Mouse (Mus musculus): Measurements from ENCODE around the gene Fam160b1.

The Fam160b1 gene

DNA sequence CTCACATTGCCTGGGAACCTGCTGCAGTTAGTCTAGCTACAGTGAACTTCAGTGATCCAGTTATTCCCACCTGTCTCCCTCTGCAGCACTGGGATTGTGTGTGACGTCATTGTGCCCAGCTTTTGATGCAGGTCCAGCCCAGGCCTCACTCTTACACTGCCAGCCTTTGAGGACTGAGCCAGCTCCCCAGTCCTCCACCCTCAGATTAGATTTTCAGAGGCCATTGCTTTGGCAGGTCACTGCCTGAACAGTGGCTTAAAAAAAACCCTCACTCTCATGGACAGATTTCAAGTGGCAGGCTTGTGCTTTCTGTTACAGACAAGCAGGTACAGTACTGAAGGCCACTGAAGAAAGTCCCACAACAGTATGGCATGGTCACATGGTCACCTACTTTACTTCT lies 15.8 kb upstream of the Fam160b1 start:
- DNase-seq (ENCODE audit: low spot score), result no peak

DNA sequence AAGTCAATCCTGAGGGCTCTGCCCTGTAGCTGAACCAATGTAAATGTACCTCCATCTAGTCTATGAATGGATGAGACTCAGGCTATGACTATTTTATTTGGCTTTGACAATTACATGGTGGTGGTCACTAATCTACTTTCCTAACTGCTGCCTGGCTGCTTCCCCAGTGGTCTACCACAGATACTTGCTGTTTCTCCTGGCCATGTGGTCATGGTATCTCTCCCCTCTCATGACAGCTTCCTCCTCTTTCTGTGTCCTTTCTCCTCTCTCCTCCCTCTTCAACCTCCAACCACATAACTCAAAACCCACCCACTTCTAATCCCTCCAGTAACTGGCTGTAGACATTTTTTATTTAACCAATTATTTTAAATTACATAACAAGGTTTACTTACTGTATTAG lies 11.4 kb upstream of the Fam160b1 start:
- no peak for DNase-seq (ENCODE audit: low spot score)

DNA sequence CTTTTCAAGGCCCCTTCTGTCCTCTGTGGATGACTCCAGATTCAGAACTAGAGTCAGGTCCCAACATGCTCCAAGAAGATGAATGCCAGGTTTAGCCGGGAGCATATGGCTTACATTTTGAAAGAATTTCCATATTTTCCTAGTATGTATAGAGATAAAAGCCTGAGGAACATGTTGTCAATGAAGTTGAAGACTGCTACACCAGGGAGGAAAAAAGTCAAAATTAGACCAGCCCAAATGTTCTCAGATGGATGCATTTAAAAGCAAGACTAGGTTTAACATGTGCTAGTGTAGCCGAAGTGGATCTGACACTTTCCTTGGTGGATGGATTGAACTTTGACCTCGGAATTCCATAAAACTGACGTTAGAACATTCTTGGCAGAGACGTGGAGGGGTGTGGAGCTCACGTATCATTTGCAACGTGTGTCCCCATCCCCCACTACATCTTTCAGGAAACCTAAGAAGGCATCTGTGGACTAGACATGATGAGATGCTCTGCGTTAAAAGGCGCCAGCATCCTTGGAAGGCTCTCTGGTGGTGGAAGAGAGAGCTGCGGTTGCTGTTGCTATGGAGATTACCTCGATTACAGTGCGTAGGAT lies 8.0 kb upstream of the Fam160b1 start:
- DNase-seq (ENCODE audit: low spot score), result no peak

DNA sequence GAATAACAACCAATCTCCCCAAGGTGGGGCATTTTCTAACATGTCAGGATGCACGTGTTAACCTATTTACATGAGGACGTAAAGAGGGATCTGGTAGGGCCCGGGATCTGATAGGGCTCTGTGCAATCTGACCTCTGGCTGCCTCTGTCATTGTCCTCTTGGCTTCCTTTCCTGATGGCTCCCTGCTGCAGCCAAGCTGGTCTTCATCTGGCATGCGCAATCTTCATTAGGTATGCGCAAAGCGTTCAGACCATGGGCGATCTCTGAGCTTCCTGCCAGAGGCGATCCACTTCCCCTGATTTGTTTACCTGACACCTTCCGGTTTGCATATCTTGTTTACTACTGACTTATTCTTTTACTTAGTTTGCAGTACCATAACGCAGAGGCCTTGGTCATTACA lies 7.3 kb upstream of the Fam160b1 start:
- no peak for DNase-seq (ENCODE audit: low spot score)

DNA sequence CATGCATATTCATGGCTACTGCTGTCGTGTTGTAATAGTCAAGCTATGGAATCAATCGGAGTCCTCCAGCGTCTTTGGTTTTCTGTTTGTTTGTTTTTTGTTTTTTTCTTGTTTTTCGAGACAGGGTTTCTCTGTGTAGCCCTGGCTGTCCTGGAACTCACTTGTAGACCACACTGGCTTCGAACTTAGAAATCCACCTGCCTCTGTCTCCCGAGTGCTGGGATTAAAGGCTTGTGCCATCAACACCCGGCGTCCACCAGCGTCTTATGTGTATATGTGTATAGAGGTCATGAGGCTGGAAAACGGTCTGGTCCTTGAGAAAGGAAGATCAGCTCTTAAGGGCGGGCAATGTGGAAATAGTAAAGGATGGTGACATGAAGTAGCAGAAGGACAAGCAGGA lies 6.4 kb upstream of the Fam160b1 start:
- no peak for DNase-seq (ENCODE audit: low spot score)

DNA sequence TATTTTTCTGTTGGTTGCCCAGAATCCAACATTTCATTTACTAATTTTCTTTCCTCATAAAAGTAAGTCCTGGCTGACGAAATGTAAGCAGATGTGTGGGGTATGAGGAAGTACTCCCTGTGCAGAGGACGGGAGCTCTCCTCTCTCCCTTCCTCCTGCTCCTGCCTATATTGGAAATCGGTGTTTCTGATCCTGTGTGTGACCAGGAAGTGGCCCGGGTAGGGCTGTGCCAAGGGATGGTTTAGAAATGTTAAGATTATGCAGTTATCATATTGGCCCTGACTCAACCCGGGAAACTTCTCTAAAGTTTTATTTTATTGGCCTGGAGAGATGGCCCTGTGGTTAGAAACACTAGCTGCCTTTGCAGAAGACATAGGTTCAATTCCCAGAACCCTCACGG lies 5.8 kb upstream of the Fam160b1 start:
- no peak for DNase-seq (ENCODE audit: low spot score)

DNA sequence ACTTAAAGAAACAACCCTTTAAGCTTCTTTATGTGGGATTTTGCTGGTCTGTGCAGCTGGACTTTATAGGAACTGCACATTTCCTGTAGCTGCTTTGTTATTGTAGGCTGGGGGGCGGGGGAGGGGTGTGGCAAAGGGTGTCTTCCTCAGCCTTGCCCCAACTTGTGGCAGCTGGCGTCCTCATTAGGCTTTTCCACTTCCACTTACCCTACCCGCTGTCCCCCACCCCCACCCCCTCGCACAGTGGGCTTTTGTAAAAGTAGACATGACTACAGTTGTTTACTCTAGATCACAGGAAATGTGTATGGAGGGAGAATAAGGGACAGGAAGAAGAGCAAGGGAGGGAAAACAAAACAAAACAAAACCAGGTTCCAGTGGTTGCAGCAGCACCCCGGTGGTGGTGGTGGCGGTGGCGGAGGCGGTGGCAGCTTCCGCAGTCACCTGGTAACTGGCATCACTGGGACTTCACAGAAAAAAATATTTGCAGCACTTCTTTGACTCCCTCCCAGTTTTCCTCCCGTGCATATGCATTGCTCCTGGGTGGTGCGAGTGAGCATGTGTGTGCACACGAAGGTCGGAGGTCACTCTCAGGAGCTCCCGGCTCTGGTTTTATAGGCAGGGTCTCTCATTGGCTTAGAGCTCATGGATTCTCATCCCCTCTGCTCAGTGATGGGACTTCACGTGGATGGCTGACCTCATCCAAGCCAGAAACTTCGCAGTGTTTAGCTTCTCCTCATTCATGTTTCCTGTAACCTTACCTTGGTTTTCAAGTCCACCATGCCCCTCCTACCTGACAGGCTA lies 4.8 kb upstream of the Fam160b1 start:
- DNase-seq (ENCODE audit: low spot score), result no peak

DNA sequence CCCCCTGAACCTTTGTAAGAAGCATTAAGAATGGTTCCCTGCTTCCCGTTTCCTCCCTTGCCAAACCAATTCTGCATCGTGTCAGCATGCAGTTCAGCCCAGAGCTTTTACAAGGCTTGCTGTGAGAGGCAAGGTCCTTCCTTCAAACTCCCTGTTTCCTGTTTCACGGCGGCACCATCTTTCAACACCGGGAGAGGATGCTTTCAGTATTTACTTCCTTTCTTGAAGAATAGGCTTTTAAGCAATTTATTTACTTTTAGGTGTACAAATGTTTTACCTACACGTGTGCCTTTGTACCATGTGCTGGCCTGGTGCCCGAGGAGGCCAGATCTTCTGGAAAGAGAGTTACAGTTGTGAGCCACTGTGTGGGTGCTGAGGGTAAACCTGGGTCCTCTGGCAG lies 4.2 kb upstream of the Fam160b1 start:
- no peak for DNase-seq (ENCODE audit: low spot score)

DNA sequence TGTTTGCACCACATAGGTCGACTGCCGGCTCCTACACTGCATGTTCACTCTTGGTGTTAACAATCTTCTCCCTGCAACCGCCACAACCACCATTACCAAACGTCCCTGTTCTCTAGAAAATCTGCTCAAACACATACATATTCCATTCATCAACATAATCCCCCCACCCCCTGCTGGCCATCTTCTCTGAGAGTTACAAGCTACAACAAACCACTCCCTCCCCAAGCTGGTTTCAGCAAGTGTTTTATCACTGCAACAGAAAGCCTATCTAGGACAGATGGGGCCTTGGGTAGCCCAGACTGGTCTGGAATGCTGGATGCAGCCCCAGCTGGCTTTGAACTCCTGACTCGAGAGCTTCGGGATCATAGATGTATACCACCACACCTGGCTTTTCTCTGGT lies 3.2 kb upstream of the Fam160b1 start:
- DNase-seq (ENCODE audit: low spot score), result no peak

DNA sequence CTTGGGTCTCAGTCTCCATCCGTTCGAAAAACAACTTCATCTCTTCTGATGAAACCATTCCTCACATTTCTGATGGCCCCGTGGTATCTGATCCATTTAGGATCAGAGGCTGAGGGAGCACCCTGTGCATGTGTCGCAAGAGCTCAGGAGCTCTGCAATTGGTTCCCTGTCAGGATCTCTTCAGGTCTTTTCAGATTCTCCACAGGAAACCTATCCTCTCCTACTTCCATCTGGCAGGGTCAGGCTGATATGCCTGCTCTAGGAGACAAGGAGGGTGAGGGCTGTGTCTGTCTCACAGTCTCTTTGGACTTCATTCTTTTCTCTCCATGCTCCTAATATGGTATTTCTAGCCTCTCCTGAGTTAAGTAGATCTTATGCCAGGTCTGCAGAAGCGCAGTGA lies 2.7 kb upstream of the Fam160b1 start:
- DNase-seq (ENCODE audit: low spot score), result no peak

DNA sequence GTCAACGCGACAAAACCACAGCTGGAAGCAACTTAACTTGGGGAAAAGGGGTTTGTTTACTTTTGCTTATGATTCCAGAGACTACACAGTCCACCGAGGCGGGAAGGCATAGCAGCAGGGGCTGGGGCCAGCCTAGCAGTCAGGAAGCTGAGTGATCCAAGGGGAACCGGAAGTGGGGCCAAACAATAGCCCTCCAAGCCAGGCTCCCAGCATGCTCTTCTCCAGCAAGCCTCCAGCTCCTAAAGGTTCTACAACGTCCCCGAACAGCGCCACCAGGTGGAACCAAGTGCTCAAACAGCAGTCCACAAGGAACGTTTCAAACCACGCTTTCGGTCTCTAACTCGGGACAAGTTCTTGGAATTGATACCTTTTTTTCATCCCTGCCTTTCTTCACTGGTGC lies 2.2 kb upstream of the Fam160b1 start:
- peak; percentile 83 for DNase-seq (ENCODE audit: low spot score)

DNA sequence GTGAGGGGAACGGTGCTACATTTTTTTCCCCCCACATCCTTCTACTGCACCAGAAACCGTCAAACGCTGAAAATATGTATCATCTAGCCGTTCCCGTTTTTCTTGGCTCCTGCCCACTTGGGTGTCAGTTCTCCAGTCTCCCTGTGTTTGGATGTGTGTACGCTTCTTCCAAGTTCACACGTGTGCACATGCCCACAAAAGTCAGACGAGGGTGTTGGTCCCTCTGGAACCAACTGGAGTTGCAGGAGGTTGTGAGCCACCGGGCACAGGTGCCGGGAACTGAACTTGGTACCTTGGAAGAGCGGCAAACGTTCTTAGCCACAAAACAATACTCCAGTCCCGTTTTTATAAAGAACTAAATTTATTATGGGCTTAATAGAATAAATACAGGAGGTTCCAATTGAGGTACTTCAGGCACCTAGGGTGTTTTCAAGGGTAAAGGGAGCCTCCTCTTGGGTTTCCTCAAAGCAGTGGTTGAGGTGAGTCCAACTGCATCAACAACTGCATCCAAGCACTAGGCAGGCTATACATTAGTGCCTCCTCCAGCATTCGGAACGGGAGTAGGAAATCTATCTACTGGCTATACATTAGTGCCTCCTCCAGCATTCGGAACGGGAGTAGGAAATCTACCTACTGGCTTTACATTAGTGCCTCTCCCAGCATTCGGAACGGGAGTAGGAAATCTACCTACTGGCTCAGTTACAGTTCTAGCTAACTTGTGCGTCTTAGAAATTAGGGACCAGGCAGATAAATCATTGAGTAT lies 1.5 kb upstream of the Fam160b1 start:
- DNase-seq (ENCODE audit: low spot score), result no peak

DNA sequence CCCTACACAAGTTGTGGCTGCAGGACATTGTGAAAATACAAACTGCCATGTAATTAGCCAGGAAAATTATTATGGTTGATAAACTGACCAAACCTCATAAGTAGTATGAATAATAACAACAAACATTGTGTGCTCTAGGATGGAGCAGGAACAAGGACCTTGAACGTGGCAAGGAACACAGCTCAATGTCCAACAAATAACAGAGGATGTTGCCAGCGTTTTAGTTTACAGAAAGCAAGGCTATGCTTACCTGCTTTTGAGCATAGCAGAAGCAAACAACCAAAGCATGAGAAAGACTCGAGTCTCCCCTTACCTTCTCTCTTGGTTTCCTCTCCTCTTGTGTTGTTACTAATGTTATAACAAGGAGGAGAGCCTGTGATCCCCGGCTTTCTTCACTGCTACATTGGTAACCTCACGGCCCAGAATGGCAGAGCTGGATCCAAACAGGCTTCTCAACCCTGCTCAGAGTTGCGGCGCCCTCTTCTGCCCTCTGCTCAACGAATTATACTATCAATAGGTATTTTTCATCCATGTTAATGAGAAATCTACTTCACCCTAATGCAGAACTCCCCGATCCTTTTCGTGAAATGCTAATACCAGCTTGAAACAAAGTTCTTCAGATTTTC lies 666 bp upstream of the Fam160b1 start:
- no peak for DNase-seq (ENCODE audit: low spot score)

DNA sequence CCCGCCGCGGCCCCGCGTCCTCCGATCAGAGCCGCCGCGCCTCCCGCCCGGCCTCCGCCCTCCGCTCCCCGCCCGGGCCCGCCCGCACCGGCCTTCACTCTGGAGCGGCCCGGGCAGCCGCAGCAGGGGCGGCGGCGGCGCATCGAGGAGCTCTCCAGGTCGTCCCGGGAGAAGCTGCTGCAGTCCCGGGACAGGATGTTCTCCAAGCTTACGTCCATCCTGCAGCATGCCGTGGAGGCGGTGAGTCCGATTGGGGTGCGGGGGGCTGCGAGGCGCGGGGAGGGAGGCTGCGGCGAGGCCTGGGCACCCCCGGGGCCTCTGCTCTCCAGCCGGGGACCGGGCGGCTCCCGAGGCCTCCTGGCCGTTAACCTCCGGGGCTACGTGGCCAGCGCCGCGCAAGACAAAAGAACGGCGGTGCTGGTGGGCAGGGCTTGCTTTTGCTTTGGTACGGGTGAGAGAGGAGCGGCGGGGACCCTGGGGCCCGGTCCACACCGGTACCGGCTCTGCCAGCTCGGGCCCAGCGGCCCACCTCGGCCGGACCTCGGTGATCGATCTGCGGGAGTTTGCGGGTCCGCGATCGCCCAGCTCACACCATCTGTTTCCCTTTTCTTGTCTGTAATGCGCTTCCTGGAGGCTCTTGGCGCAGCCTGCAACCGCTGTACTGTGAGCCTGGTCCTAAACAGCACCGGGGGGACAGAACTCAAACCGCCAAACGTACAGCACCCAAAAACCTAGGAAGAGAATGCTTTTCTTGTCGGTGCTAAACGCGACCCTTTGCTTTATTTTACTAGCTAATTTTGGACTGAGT lies 855 bp downstream of the Fam160b1 start:
- no peak for DNase-seq (ENCODE audit: low spot score)

DNA sequence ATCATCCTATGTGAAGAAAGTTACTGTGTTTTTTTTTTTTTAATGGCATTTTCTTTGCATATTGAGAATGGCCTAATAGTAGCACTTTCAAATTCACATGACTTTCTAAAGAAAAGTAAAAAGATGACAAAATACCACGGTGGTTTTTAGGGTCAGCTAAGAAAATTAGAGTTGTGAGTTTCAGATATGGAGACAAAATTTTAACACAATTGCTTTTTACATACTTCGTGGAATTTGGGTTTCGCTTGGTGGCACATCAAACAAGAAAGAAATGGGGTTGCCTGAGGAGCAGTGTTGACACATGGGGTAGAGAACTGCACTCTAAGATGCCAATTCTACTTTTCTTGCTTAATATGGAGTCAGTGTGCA lies 1.4 kb downstream of the Fam160b1 start:
- DNase-seq (ENCODE audit: low spot score), result no peak

DNA sequence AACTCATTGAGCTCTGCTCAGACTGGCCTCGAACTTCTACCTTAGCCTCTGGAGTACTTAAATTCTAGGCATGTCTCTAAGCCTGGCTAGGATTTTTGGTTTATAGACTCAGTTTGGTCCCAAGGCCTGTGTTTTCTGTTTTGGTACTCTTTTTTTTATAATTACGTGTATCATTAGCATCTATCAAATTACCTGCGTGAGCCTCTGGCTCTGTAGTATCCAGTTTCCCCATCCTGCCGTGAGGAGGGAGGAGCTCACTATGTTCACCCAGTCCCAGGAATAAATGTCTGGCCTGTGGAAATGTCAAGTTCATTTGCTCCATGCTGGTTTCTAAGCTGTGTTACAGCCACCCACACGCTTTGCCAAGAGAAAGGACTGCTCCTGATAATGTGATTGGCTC lies 2.1 kb downstream of the Fam160b1 start:
- DNase-seq (ENCODE audit: low spot score), result no peak

DNA sequence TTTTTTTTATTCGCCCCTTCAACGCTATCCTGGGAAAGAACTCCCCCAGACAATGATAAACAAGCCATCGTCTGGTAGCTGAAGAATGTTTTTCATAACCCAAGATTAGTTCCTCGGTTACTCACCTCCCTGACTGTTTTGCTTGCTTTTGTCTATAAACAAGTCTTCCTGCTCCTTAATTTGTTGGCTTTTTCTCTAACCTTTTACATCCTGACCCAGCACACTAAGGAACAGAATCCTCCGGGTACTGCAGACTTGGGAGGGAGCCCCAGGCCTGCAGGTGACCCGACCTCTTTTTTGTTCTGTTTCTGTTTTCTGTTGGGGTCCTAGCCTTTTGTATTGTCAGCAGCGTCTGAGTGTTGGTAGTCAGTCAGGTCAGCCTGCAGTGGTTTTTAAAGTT lies 2.6 kb downstream of the Fam160b1 start:
- DNase-seq (ENCODE audit: low spot score), result no peak

DNA sequence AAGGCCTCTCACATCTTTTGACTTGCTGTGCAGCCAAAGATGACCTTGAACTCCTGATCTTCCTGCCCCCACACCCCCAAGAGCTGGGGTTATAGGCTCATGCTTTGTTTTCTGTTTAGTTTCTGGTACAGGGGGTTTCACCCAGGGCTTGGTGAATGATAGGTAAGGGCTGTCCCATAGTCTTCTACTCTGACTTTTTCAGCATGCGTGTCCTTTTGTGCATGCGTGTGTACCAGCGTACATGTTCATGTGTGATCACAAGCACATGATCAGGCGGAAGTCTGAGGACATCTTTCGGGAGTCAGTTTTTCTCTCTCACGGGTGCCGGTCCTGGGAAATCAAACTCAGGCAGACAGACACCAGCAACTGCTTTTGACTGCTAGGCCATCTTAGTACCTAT lies 3.1 kb downstream of the Fam160b1 start:
- no peak for DNase-seq (ENCODE audit: low spot score)

DNA sequence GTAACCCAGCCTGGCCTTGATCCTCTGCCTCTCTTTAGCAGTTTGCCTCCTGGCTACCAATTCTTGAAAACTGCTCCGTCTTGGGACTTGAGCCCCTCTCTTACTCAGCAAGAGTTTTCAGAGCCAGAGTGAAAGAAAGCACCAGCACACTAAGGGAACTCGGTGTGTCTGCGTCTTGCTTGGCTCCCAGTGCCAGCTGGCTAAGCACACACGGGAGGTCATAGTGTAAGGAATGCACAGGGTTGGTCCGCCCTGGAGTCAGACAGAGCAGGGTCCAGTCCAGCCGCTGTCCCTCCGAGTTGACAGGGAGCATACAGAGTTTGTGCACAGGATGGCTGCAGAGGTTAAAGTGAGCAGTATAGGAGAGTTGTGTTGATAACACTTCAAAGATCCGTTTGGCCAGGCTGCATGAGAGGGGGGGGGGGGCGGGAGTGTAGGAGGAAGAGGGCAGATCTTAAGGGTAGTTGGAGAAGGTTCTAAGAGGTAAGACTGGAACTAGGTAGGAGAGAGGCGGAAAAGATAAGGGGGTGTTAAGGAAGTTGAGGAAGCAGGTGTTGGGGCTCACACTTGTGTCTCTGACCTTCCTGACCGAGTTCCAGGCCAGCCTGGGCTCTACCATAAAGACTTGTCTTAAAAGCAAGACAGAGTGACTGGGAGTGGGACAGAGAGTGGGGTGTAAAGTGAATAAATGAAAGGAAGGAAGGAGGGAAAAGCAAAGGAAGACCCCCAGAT lies 4.6 kb downstream of the Fam160b1 start:
- peak; percentile 63 for DNase-seq (ENCODE audit: low spot score)

DNA sequence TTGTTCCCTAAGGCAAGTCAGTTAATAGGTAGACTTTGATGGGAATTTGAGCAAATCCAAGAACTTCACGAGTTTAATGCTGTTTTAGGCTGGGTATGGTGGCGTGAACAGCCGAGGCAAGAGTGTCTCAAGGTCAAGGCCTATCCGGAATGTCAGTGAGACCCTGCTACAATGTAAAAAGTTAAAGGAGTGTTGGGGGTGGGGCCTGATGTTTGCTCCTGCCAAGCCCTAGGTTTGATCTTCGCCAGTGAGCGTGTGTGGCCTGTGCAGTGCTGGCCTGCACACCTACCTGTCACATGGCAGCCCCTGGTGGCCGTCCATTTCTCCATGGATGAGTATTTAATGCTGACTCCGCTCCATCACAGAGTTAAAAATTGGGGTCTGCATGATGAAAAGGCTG lies 5.5 kb downstream of the Fam160b1 start:
- peak; percentile 65 for DNase-seq (ENCODE audit: low spot score)

DNA sequence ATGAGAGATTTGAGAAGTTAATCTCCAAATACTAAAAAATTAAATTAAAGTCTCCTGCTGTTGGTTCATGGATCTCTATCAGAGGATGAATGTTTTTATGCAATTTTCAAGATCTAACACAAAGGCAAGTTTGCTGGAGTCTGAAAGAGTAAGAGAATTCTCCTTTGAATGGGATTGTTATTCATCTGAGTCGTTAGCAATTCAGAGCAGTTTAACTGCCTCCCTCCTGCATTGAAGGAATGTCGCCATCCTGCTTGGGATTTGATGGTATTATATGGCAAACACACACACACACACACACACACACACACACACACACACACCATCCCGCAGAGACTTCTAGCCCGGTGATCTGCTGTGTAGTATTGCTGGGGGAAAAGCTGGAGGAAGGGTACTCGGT lies 6.1 kb downstream of the Fam160b1 start:
- no peak for DNase-seq (ENCODE audit: low spot score)

Data from testis, postnatal 10 days (tissue).